Mouse (Mus musculus) monocyte, adult 2 months (primary cell): ENCODE measurements around the gene Scyl3.

Experiments
- DNase-seq, 2 experiments: peaks; one replicate each; pipeline ENCODE4 v3.0.0; 2022; ENCODE audit warnings: low spot score in 2 of 2, low read depth in 1 of 2

Gene Scyl3

DNA sequence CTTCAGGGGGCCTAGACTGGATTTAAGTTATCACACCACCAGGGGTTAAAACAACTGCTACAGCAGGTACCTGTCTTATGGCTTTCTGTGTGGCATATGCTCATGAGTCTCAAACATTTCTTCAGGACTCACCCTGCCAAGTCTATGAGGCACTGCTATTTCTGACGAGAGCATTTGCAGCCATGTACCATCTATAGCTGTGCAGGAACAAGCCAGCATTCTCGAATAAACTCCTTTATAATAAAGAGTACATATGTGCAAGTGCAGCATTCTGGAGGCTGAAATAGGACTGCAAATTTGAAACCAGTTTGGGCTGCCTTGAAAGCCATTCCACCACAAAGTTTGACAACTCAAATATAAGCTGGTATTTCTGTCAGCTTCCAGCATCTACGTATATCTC is 29.1 kb downstream of the Scyl3 start:
- DNase-seq: no peak

DNA sequence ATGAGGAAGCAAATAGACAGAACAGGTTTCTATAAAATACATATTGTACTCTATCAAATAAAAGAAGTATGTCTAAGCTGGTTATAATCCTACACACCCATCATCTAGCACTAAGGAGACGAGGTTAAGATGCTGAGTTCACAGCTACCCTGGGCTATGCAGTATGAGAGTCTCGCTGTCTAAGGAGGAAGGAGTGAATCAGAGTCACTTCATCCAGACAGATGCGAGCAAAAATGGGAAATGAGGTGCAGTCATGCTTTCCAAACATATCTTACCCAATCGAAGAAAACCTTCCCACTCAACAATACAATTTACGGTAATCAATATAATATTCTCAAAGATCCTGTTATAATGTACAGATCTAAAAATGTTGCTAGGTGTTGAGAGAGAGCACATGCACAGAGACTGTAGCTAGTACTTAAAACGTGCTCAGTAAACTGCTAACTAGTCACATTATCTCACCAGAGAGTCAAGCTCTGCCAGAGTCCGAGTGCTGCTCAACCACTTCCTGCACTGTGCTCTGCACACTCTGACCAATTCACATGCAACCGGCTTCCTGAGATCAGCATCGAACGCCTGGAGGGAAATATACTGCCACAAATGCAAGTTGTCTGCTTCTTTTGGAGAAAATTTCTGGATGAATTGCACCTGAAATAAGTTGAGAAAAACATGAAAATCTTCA is 35.2 kb downstream of the Scyl3 start:
- DNase-seq: no peak

DNA sequence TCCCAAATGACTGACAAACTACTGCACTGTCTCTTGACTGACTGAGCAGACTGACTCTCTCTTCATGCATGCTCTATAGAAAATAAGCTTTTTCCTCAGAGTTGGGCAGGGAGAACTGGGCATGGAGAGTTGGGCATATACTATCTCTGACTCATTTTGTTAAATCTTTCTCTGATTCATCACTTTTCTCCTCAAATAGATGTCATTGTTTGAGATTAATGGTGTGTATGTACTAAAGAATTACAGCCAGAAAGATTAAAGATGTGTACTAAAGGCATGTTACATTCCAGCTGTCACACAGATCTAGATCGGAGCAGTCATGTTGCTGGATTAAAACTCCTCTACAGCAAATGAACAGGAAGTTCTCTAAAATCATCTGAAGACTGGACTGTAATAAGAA is 45.6 kb downstream of the Scyl3 start:
- no peak for DNase-seq

DNA sequence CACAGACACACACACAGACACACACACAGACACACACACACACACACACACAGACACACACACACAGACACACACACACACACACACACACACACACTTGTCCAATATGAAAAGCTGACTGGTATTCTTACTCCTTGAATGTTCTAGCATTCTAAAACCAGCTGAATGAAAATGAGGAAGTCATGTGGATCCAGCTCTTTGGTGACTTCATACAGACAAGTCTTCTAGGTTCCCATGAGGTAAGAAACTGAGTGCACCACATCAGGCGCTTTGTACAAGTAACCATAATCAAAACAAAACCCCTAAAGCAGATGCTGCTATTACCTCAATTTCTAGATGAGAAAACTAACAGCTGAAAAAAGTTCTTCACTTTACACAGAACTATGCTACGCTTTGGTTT is 46.2 kb downstream of the Scyl3 start:
- no peak for DNase-seq

DNA sequence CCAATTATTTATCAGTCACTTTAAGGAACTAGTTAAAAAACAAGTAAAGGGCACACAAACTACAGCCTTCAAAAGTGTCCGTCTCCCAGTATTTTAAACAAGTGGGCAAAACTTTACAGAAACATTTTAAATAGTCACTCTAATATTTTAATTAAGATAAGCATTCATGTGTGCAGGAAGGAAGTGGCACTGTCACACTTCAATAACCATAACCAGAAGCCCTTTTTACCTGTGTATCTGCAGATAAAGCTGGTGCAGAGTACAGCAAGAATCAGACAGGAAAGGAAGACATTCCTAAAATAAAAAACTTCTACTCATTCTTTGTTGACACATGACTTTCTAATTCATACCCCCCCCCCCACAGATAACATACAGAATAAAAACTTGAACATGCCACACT is 47.6 kb downstream of the Scyl3 start:
- DNase-seq: no peak

DNA sequence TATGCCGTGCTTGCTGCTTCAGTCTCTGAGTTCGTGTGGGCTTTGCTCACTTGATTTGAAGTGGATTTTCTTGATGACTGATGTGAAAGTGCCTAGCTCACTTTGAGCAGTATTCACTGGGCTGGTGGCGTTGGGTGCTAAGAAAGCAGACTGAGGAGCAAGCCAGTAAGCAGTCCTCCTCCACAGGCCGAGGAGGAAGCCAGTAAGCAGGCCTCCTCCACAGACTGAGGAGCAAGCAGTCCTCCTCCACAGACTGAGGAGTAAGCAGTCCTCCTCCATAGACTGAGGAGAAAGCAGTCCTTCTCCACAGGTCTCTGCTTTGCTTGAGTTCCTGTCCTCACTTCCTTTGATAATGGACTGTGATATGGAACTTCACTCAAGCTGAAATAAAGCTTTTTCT is 63.5 kb downstream of the Scyl3 start:
- DNase-seq: no peak

DNA sequence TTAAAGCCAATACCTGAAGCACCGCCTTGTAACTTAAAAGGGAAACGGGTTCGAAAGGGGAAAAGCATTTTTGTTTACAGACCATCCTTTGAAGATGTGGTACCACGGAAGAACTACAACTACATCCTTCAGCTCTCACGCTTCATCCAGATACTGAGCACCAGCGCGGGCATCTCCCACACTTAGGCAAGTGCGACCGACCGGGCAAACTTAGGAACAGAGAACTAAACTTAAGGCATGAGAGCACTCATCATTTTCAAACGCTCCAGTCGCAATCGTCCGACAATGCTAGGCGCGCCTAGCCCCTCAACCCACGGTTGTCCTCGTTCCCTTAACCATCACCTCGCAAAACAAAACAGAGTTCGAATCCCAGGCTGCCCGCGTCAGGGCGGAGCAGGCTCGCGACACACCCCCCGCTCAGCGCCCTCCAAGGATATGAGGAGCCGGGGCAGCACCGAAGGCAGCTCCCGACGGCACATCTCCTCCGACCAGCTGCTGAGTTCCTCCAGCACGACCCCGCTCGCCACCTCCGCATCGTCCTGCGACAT is 65.3 kb downstream of the Scyl3 start:
- DNase-seq: no peak

DNA sequence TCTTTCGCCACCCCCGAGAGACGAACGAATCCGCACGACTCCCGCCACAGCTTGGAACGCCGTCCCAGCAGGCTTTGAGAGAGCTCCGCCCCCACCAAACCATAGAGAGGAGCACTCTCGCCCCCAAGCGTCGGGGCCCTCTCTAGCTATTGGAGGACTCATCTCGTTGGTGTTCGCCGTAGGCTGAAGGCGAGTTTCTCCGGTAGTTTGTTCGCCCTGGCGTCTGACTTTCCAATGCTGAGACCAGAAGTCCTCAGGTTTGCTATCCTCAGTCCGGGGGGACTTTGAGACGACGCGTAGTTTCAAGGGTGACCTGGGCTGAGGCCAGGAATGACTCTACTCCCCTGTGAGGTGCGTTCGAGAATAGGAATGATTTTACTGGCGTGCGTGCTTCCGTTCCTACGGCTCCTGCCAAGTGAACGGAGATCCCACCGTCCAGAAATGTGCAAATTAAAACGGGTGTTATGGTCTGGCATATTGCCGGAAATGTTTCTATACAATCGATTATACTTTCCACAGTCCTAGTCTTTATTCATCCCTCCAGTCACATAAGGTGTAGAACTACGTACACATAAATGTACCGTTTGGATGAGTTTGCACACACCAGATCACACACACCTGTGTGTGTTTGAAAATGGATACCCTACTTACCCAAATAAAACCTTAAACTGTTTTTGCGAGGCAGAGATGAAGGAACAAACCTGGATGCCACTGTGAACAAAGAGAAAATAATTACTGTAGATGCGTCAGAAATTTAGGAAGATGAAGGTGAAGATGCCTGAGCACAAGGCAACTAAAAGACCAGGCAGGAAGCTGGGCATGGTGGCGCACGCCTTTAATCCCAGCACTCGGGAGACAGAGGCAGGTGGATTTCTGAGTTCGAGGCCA is 66.1 kb downstream of the Scyl3 start, which contains the start of the genes BC055324 and Mettl18:
BC055324 (minus strand) TSS at position 76 of the 888 bp plus-strand sequence.
Mettl18 (plus strand) TSS at position 169 of the 888 bp plus-strand sequence.
- peak; percentile 77 to 87 for DNase-seq

DNA sequence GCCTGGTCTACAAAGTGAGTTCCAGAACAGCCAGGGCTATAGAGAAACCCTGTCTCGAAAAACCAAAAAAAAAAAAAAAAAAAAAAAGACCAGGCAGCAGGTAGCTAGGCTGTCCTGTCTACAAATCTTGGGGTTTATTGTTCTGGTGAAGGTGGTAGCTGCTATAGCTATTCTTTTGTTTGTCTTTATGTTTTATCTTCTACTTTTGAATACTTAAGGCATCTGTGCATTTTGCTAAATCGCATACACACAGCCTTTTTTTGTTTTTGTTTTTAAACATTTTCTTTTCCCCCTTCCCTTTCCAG is 66.7 kb downstream of the Scyl3 start:
- DNase-seq: no peak

DNA sequence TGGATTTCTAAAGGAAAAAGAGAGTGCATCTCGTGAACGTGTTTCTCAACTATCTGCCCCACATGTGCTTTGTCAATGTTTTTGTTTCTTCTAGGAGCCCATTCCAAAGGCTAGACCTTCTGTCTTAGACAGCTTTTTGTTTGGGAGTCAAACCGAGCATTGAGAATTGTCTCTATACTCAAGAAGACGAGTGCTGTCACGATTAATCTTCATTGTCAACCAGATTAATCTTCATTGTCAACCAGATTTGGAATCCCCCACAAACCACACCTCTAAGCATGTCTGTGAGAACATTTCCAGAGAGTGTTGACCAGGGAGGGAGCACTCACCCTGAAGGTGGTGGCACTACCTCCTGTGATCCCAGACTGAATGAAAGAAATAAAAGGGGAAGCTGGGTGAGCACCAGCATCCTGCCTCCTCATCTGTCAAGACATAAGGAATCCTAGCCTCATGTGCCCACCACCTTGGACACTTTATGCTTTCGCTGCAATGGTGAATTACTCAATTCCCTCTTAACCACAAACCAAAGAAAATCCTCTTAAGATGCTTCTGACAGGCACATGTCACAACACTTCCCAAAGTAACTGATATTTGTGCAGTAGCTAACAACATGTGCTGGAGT is 73.0 kb downstream of the Scyl3 start:
- DNase-seq: no peak

DNA sequence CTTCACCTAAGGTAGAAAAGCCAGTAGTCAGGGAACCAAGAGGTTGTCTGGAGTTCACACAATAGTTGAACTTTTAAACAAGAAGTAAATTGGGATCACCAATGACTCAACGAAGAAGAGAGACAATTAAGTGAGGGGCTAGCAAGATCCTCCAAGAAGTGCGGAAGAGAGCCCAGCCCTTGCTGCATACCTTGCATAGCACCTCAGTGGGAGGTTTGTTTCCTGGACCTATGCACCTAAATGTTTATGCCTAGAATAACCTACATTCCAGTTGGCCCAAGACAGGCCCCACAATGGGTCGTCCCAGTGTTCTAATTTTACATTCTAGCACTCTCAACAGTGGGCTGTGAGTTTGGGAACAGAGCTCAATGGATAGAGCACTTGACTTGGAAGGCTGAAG is 75.4 kb downstream of the Scyl3 start:
- no peak for DNase-seq
